Mouse (Mus musculus): ENCODE results near the gene Acvrl1. TPM values are rescaled to one million over a fixed set of nuclear protein-coding genes. Genes with fewer than 3 reads are reported as not detected.

Acvrl1 gene
- total RNA-seq, 2 experiments from 2014 or later: 7.5 to 8.9 TPM

GRCm38 (mm10) chr15:101142672-101143071 lies 14.3 kb downstream of the Acvrl1 start:
- no peak for DNase-seq

GRCm38 (mm10) chr15:101143494-101143893 lies 15.2 kb downstream of the Acvrl1 start:
- DNase-seq: peak in 1 of 2 experiments; percentile 35

- no peak for DNase-seq
Measured at GRCm38 (mm10) chr15:101144176-101144575, 15.9 kb downstream of the Acvrl1 start.

GRCm38 (mm10) chr15:101144779-101145178 lies 16.5 kb downstream of the Acvrl1 start:
- DNase-seq: no peak

GRCm38 (mm10) chr15:101145424-101146099 lies 17.2 kb downstream of the Acvrl1 start:
- peak; percentile 90 for DNase-seq

GRCm38 (mm10) chr15:101146100-101146965 lies 18.0 kb downstream of the Acvrl1 start:
- no peak for DNase-seq

GRCm38 (mm10) chr15:101147115-101147909 lies 19.0 kb downstream of the Acvrl1 start:
- DNase-seq: no peak

- DNase-seq: no peak
Measured at GRCm38 (mm10) chr15:101147910-101148273, 19.6 kb downstream of the Acvrl1 start.

- DNase-seq: no peak
Measured at GRCm38 (mm10) chr15:101148604-101149003, 20.3 kb downstream of the Acvrl1 start.

- DNase-seq: no peak
Measured at GRCm38 (mm10) chr15:101151409-101152261, 23.3 kb downstream of the Acvrl1 start.

- DNase-seq: no peak
Measured at GRCm38 (mm10) chr15:101154700-101155616, 26.6 kb downstream of the Acvrl1 start.

- no peak for DNase-seq
Measured at GRCm38 (mm10) chr15:101160128-101160527, 31.8 kb downstream of the Acvrl1 start.

- peak in 1 of 2 experiments; percentile 63 for DNase-seq
Measured at GRCm38 (mm10) chr15:101160591-101160990, 32.3 kb downstream of the Acvrl1 start.

- DNase-seq: no peak
Measured at GRCm38 (mm10) chr15:101161534-101161933, 33.2 kb downstream of the Acvrl1 start.

- no peak for DNase-seq
Measured at GRCm38 (mm10) chr15:101163056-101163458, 34.7 kb downstream of the Acvrl1 start.

GRCm38 (mm10) chr15:101163854-101164253 lies 35.5 kb downstream of the Acvrl1 start:
- no peak for DNase-seq

- no peak for DNase-seq
Measured at GRCm38 (mm10) chr15:101164291-101164690, 36.0 kb downstream of the Acvrl1 start.

- no peak for DNase-seq
Measured at GRCm38 (mm10) chr15:101165658-101166437, 37.5 kb downstream of the Acvrl1 start.

GRCm38 (mm10) chr15:101167553-101167952 lies 39.2 kb downstream of the Acvrl1 start:
- no peak for DNase-seq

GRCm38 (mm10) chr15:101169910-101170309 lies 41.6 kb downstream of the Acvrl1 start:
- no peak for DNase-seq

Data from layer of hippocampus, postnatal 36 days (tissue).